Mouse (Mus musculus): Measurements from ENCODE around the gene Crot. TPM values are rescaled to one million over a fixed set of nuclear protein-coding genes. Genes with fewer than 3 reads are reported as not detected.

Crot gene
- total RNA-seq, 2 experiments from 2014 or later = 23.3 to 29.4 TPM

DNA sequence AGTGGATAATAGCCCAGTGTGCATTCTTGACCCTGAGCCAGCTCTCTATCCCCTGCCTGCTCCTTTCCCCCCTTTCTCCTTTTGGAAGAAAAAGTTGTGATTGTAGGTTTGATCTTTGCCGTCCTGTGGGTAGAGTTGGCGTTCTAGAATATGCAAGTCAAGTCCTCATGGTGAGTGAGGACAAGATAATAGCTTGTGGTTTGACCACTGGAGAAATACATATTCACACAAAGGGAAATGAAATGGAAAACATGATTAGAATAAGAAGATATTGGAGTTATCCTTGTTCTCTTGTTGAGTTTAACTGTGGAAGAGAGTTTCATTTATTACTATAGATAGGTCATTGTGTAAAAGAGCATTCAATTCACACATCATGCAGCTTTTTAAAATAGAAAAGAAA, 80.7 kb downstream of the Crot start:
- DNase-seq (ENCODE audit: low spot score in 2 of 2) = no peak
- intact Hi-C loops (cut with DNase I) = no loop called here

Other genes starting within 250 kb of the Crot start
- 1 to 10 TPM; 3.3 TPM for gene Abcb1b, start 199.2 kb downstream of the Crot start, total RNA-seq (2021)
- 1 to 10 TPM; 3.5 to 5.7 TPM for gene Abcb4, start 103.6 kb downstream of the Crot start, total RNA-seq (2021)
- 10 to 100 TPM; 11.2 to 12.6 TPM for gene Tmem243, start 103.3 kb upstream of the Crot start, total RNA-seq (2021)
- gene Dmtf1, start 164.5 kb upstream of the Crot start, total RNA-seq (2021) = 10 to 100 TPM; 41.6 to 62.7 TPM